Mouse (Mus musculus): Measurements from ENCODE around the gene Rin3. TPM values are rescaled to one million over a fixed set of nuclear protein-coding genes. Genes with fewer than 3 reads are reported as not detected.

The Rin3 gene
- polyA plus RNA-seq, 1 experiment from 2014 or later = 1.7 TPM

GRCm38 (mm10) chr12:102382180-102382579 is 99.3 kb downstream of the Rin3 start:
- Histone ChIP-seq H3K4me3 (replicated peaks; ENCODE audit: low read length) (no peak overlapping the region), H3K27ac (ENCODE audit: low read length) (no peak overlapping the region), H3K9me3 (ENCODE audit: control insufficient read depth, low read length) (no peaks in the 10 kb centered on the region), H3K27me3 (replicated peaks; ENCODE audit: control insufficient read depth, insufficient read depth, low read length) (no peaks in the 10 kb centered on the region), H3K4me2 (ENCODE audit: low read length) (no peak overlapping the region), H3K36me3 (ENCODE audit: control insufficient read depth, insufficient read depth) (no peaks in the 10 kb centered on the region), H3K9ac (replicated peaks; ENCODE audit: low read depth, low read length) (no peak overlapping the region), H3K4me1 (replicated peaks; ENCODE audit: control insufficient read depth, insufficient read depth, low read length) (no peaks in the 10 kb centered on the region)
- no peak for ATAC-seq
- 85% methylated on average over 8 of the region's 8 CpGs for WGBS

GRCm38 (mm10) chr12:102383288-102383687 is 100.4 kb downstream of the Rin3 start:
- H3K36me3 ChIP-seq (ENCODE audit: control insufficient read depth, insufficient read depth) = no peaks in the 10 kb centered on the region
- WGBS = 91% methylated on average over 9 of the region's 9 CpGs

GRCm38 (mm10) chr12:102384819-102385218 is 102.0 kb downstream of the Rin3 start:
- no peak overlapping the region for H3K9ac ChIP-seq (replicated peaks; ENCODE audit: low read depth, low read length)
- no peaks in the 10 kb centered on the region for H3K36me3 ChIP-seq (ENCODE audit: control insufficient read depth, insufficient read depth)
- WGBS = 22% methylated on average over 3 of the region's 3 CpGs
- no peak overlapping the region for H3K27ac ChIP-seq (ENCODE audit: low read length)
- no peak overlapping the region for H3K4me3 ChIP-seq (replicated peaks; ENCODE audit: low read length)
- no peaks in the 10 kb centered on the region for H3K27me3 ChIP-seq (replicated peaks; ENCODE audit: control insufficient read depth, insufficient read depth, low read length)
- peak; percentile 54 for ATAC-seq
- H3K4me2 ChIP-seq (ENCODE audit: low read length) = no peak overlapping the region
- no peaks in the 10 kb centered on the region for H3K9me3 ChIP-seq (ENCODE audit: control insufficient read depth, low read length)
- H3K4me1 ChIP-seq (replicated peaks; ENCODE audit: control insufficient read depth, insufficient read depth, low read length) = no peaks in the 10 kb centered on the region

More at GRCm38 (mm10) chr12:102383288-102383687, 100.4 kb downstream of the Rin3 start:
- H3K9me3 ChIP-seq (ENCODE audit: control insufficient read depth, low read length) = no peaks in the 10 kb centered on the region
- no peak overlapping the region for H3K27ac ChIP-seq (ENCODE audit: low read length)
- H3K9ac ChIP-seq (replicated peaks; ENCODE audit: low read depth, low read length) = no peak overlapping the region
- H3K27me3 ChIP-seq (replicated peaks; ENCODE audit: control insufficient read depth, insufficient read depth, low read length) = no peaks in the 10 kb centered on the region
- H3K4me3 ChIP-seq (replicated peaks; ENCODE audit: low read length) = no peak overlapping the region
- H3K4me1 ChIP-seq (replicated peaks; ENCODE audit: control insufficient read depth, insufficient read depth, low read length) = no peaks in the 10 kb centered on the region
- no peak for ATAC-seq
- H3K4me2 ChIP-seq (ENCODE audit: low read length) = no peak overlapping the region

GRCm38 (mm10) chr12:102387219-102387917 is 104.5 kb downstream of the Rin3 start:
- no peak overlapping the region for H3K9ac ChIP-seq (replicated peaks; ENCODE audit: low read depth, low read length)
- H3K4me1 ChIP-seq (replicated peaks; ENCODE audit: control insufficient read depth, insufficient read depth, low read length) = no peaks in the 10 kb centered on the region
- no peak overlapping the region for H3K4me3 ChIP-seq (replicated peaks; ENCODE audit: low read length)
- H3K27ac ChIP-seq (ENCODE audit: low read length) = no peak overlapping the region
- 47% methylated on average over 16 of the region's 16 CpGs for WGBS
- no peaks in the 10 kb centered on the region for H3K36me3 ChIP-seq (ENCODE audit: control insufficient read depth, insufficient read depth)
- H3K9me3 ChIP-seq (ENCODE audit: control insufficient read depth, low read length) = no peaks in the 10 kb centered on the region
- H3K4me2 ChIP-seq (ENCODE audit: low read length) = no peak overlapping the region
- ATAC-seq = peak; percentile 87
- H3K27me3 ChIP-seq (replicated peaks; ENCODE audit: control insufficient read depth, insufficient read depth, low read length) = no peaks in the 10 kb centered on the region

- ATAC-seq = 0 out of 2 replicates have a peak, but pooled peaks have one; percentile 32
- H3K4me2 ChIP-seq (ENCODE audit: low read length) = no peak overlapping the region
- no peak overlapping the region for H3K27ac ChIP-seq (ENCODE audit: low read length)
- H3K4me1 ChIP-seq (replicated peaks; ENCODE audit: control insufficient read depth, insufficient read depth, low read length) = no peaks in the 10 kb centered on the region
- no peak overlapping the region for H3K9ac ChIP-seq (replicated peaks; ENCODE audit: low read depth, low read length)
- H3K36me3 ChIP-seq (ENCODE audit: control insufficient read depth, insufficient read depth) = peaks cover under 1% of the 10 kb centered on the region; the same call in 1 of the 2 replicates
- no peaks in the 10 kb centered on the region for H3K27me3 ChIP-seq (replicated peaks; ENCODE audit: control insufficient read depth, insufficient read depth, low read length)
- no peak overlapping the region for H3K4me3 ChIP-seq (replicated peaks; ENCODE audit: low read length)
- WGBS = 23% methylated on average over 8 of the region's 8 CpGs
- no peaks in the 10 kb centered on the region for H3K9me3 ChIP-seq (ENCODE audit: control insufficient read depth, low read length)
Measured at GRCm38 (mm10) chr12:102390042-102390441, 107.2 kb downstream of the Rin3 start.

GRCm38 (mm10) chr12:102391109-102391508 is 108.3 kb downstream of the Rin3 start:
- Histone ChIP-seq H3K9ac (replicated peaks; ENCODE audit: low read depth, low read length) (no peak overlapping the region), H3K27ac (ENCODE audit: low read length) (no peak overlapping the region), H3K4me1 (replicated peaks; ENCODE audit: control insufficient read depth, insufficient read depth, low read length) (no peaks in the 10 kb centered on the region), H3K4me2 (ENCODE audit: low read length) (no peak overlapping the region), H3K36me3 (ENCODE audit: control insufficient read depth, insufficient read depth) (peaks cover 5% of the 10 kb centered on the region), H3K27me3 (replicated peaks; ENCODE audit: control insufficient read depth, insufficient read depth, low read length) (no peaks in the 10 kb centered on the region), H3K9me3 (ENCODE audit: control insufficient read depth, low read length) (no peaks in the 10 kb centered on the region), H3K4me3 (replicated peaks; ENCODE audit: low read length) (no peak overlapping the region)
- WGBS = 89% methylated on average over 2 of the region's 2 CpGs
- ATAC-seq = no peak

GRCm38 (mm10) chr12:102391982-102392381 is 109.1 kb downstream of the Rin3 start:
- no peaks in the 10 kb centered on the region for H3K27me3 ChIP-seq (replicated peaks; ENCODE audit: control insufficient read depth, insufficient read depth, low read length)
- no peak overlapping the region for H3K27ac ChIP-seq (ENCODE audit: low read length)
- H3K36me3 ChIP-seq (ENCODE audit: control insufficient read depth, insufficient read depth) = peaks cover 5% of the 10 kb centered on the region
- H3K4me2 ChIP-seq (ENCODE audit: low read length) = no peak overlapping the region
- WGBS = 64% methylated on average over 4 of the region's 4 CpGs
- H3K9ac ChIP-seq (replicated peaks; ENCODE audit: low read depth, low read length) = no peak overlapping the region
- no peak overlapping the region for H3K4me3 ChIP-seq (replicated peaks; ENCODE audit: low read length)
- no peaks in the 10 kb centered on the region for H3K9me3 ChIP-seq (ENCODE audit: control insufficient read depth, low read length)
- ATAC-seq = no peak
- no peaks in the 10 kb centered on the region; the same call in 1 of the 2 replicates for H3K4me1 ChIP-seq (replicated peaks; ENCODE audit: control insufficient read depth, insufficient read depth, low read length)

- Histone ChIP-seq H3K4me1 (replicated peaks; ENCODE audit: control insufficient read depth, insufficient read depth, low read length) (no peaks in the 10 kb centered on the region; the same call in 1 of the 2 replicates), H3K27me3 (replicated peaks; ENCODE audit: control insufficient read depth, insufficient read depth, low read length) (no peaks in the 10 kb centered on the region), H3K9ac (replicated peaks; ENCODE audit: low read depth, low read length) (no peak overlapping the region), H3K36me3 (ENCODE audit: control insufficient read depth, insufficient read depth) (peaks cover 9% of the 10 kb centered on the region), H3K27ac (ENCODE audit: low read length) (no peak overlapping the region), H3K9me3 (ENCODE audit: control insufficient read depth, low read length) (no peaks in the 10 kb centered on the region), H3K4me3 (replicated peaks; ENCODE audit: low read length) (no peak overlapping the region), H3K4me2 (ENCODE audit: low read length) (no peak overlapping the region)
- WGBS = 92% methylated on average over 7 of the region's 7 CpGs
- no peak for ATAC-seq
Measured at GRCm38 (mm10) chr12:102394496-102394895, 111.6 kb downstream of the Rin3 start.

GRCm38 (mm10) chr12:102395537-102395936 is 112.7 kb downstream of the Rin3 start:
- Histone ChIP-seq H3K27me3 (replicated peaks; ENCODE audit: control insufficient read depth, insufficient read depth, low read length) (no peaks in the 10 kb centered on the region), H3K4me1 (replicated peaks; ENCODE audit: control insufficient read depth, insufficient read depth, low read length) (no peaks in the 10 kb centered on the region; the same call in 1 of the 2 replicates), H3K4me2 (ENCODE audit: low read length) (no peak overlapping the region), H3K9ac (replicated peaks; ENCODE audit: low read depth, low read length) (no peak overlapping the region), H3K4me3 (replicated peaks; ENCODE audit: low read length) (no peak overlapping the region), H3K36me3 (ENCODE audit: control insufficient read depth, insufficient read depth) (peaks cover 15% of the 10 kb centered on the region), H3K9me3 (ENCODE audit: control insufficient read depth, low read length) (no peaks in the 10 kb centered on the region), H3K27ac (ENCODE audit: low read length) (no peak overlapping the region)
- no peak for ATAC-seq
- WGBS = 69% methylated on average over 9 of the region's 9 CpGs
